Mouse (Mus musculus) cortical plate, adult 2 months (tissue): ENCODE data around the gene Faf1. TPM values are rescaled to one million over a fixed set of nuclear protein-coding genes. Genes with fewer than 3 reads are reported as not detected.

Experiments
- H3K27ac ChIP-seq: fragments of 200-500 bp; 2 replicates; pipeline ENCODE4 v1.5.1; 2012; ENCODE audit warnings: low read length, control low read depth, inconsistent platforms; ENCODE audit not compliant: insufficient read depth
- H3K4me1 ChIP-seq: fragments of 200-500 bp; 2 replicates; pipeline ENCODE4 v1.6.1; 2011; ENCODE audit warnings: low read length; ENCODE audit not compliant: control insufficient read depth, insufficient read depth
- H3K4me3 ChIP-seq: fragments of 200-500 bp; 2 replicates; pipeline ENCODE4 v1.5.1; 2011; ENCODE audit warnings: mild to moderate bottlenecking, low read length, control low read depth; ENCODE audit not compliant: insufficient read depth
- CTCF ChIP-seq: fragments of 200-500 bp; IDR thresholded peaks from 2 replicates; pipeline ENCODE4 v1.5.1; 2011; ENCODE audit warnings: mild to moderate bottlenecking, control low read depth, low read length; ENCODE audit not compliant: insufficient read depth; ENCODE audit errors: extremely low read depth
- POLR2A ChIP-seq: fragments of 200-500 bp; IDR thresholded peaks from 2 replicates; pipeline ENCODE4 v1.6.1; 2011; ENCODE audit warnings: mild to moderate bottlenecking, low read length, control low read depth; ENCODE audit not compliant: insufficient read depth; ENCODE audit errors: extremely low read depth
- polyA plus RNA-seq: library from polyadenylated mRNA; depleted of rRNA; stranded (reverse); fragments of >200 nt; gene quantifications from 2 replicates; pipeline ENCODE4 v1.2.3, GENCODE M21; 2012

Faf1 gene
- polyA plus RNA-seq, 1 experiment: 17.9 TPM

GRCm38 (mm10) chr4:109806408-109806807 is 130.0 kb downstream of the Faf1 start:
- Histone ChIP-seq H3K27ac (no peak overlapping the region), H3K4me1 (no peaks in the 10 kb centered on the region), H3K4me3 (no peak overlapping the region)
- no peak for TF ChIP-seq POLR2A
- TF ChIP-seq CTCF: no peak

- H3K4me1 ChIP-seq: peaks cover 2% of the 10 kb centered on the region; the same call in 1 of the 2 replicates
- H3K27ac ChIP-seq: no peak overlapping the region
- H3K4me3 ChIP-seq: no peak overlapping the region
- TF ChIP-seq POLR2A: no peak
These were observed 138.8 kb downstream of the Faf1 start for GRCm38 (mm10) chr4:109815161-109815560.

- Histone ChIP-seq H3K27ac (no peak overlapping the region), H3K4me1 (peaks cover 2% of the 10 kb centered on the region; the same call in 1 of the 2 replicates), H3K4me3 (no peak overlapping the region)
- TF ChIP-seq POLR2A: no peak
- TF ChIP-seq CTCF: no peak
These were observed 139.2 kb downstream of the Faf1 start for GRCm38 (mm10) chr4:109815592-109815991.

- TF ChIP-seq POLR2A (no peak), CTCF (no peak)
- H3K27ac ChIP-seq: no peak overlapping the region
- H3K4me3 ChIP-seq: no peak overlapping the region
- H3K4me1 ChIP-seq: peaks cover 2% of the 10 kb centered on the region; the same call in 1 of the 2 replicates
These were observed 143.1 kb downstream of the Faf1 start for GRCm38 (mm10) chr4:109819455-109819854.

GRCm38 (mm10) chr4:109829800-109830199 is 153.4 kb downstream of the Faf1 start:
- H3K4me3 ChIP-seq: no peak overlapping the region
- TF ChIP-seq POLR2A: no peak
- no peak for TF ChIP-seq CTCF
- no peak overlapping the region for H3K27ac ChIP-seq
- H3K4me1 ChIP-seq: no peaks in the 10 kb centered on the region

GRCm38 (mm10) chr4:109857851-109858250 is 181.5 kb downstream of the Faf1 start:
- H3K27ac ChIP-seq: no peak overlapping the region
- no peaks in the 10 kb centered on the region for H3K4me1 ChIP-seq
- no peak for TF ChIP-seq POLR2A
- TF ChIP-seq CTCF: no peak
- H3K4me3 ChIP-seq: no peak overlapping the region

- H3K27ac ChIP-seq: no peak overlapping the region
- TF ChIP-seq POLR2A (no peak), CTCF (no peak)
These were observed 182.4 kb downstream of the Faf1 start for GRCm38 (mm10) chr4:109858571-109859392.

GRCm38 (mm10) chr4:109859401-109859800 is 183.0 kb downstream of the Faf1 start:
- no peaks in the 10 kb centered on the region for H3K4me1 ChIP-seq
- no peak overlapping the region for H3K4me3 ChIP-seq
- no peak overlapping the region for H3K27ac ChIP-seq
- TF ChIP-seq CTCF (no peak), POLR2A (no peak)

More at GRCm38 (mm10) chr4:109858571-109859392, 182.4 kb downstream of the Faf1 start:
- no peaks in the 10 kb centered on the region for H3K4me1 ChIP-seq
- H3K4me3 ChIP-seq: no peak overlapping the region

- no peak overlapping the region for H3K27ac ChIP-seq
- TF ChIP-seq POLR2A (no peak), CTCF (no peak)
- no peaks in the 10 kb centered on the region for H3K4me1 ChIP-seq
- H3K4me3 ChIP-seq: no peak overlapping the region
These were observed 183.9 kb downstream of the Faf1 start for GRCm38 (mm10) chr4:109860256-109860655.

GRCm38 (mm10) chr4:109862271-109862670 is 185.9 kb downstream of the Faf1 start:
- Histone ChIP-seq H3K4me1 (no peaks in the 10 kb centered on the region), H3K27ac (no peak overlapping the region), H3K4me3 (no peak overlapping the region)
- TF ChIP-seq CTCF (no peak), POLR2A (no peak)
